Mouse (Mus musculus) erythroblast, embryonic 14.5 days (primary cell): ENCODE data around the gene Trhr2.

Experiments used
- GATA1 ChIP-seq: IDR thresholded peaks from 2 replicates; pipeline ENCODE4 v1.6.1; 2012; ENCODE audit warnings: low read length, inconsistent platforms, mixed read lengths
- TAL1 ChIP-seq: IDR thresholded peaks from 3 replicates; pipeline ENCODE4 v1.6.1; 2012; ENCODE audit warnings: low read length, inconsistent platforms, mixed read lengths

DNA sequence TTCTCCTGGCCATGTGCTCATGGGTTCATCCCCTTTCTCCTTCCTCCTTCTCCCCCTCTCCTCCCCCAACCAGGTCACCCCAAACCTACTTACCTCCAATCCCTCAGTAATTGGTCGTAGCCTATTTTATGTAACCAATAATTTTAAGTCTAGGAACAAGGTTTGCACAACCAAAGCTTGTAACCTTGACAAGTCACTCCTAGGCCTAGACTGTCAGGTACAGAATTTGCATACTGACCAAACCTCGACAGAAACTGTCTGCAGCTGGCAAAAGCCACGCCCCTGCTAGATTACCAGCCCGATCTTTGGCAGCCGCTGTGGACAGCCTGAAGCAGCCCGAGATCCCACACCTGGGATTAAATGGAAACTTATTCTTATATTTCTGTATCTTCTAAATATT is 11.2 kb upstream of the Trhr2 start:
- TF ChIP-seq GATA1 (no peak), TAL1 (no peak)
